Mouse (Mus musculus): Measurements from ENCODE around the gene Atp5e.

Atp5e gene

DNA sequence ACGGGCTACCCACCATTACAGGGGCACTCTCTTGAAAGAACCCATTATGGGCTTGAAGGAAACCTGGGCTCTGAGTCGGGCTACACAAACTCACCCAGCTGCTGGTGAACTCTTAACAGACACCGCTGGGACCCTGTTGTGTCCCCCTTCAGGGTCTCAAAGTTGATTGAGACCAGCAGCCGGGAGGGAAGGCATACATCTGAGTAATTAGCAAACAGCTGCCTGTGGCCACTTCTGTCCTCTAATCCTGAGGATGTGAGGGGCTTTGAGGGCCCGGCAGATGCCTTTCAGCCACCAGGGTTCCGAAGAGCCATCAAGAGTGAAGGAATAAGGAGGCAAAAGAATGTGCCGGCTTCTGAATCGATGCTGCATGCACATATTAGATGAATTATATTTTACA, 17.0 kb downstream of the Atp5e start:
- no peak for DNase-seq (ENCODE audit: low spot score in 2 of 2)

GRCm38 (mm10) chr2:174446492-174446891, 17.4 kb downstream of the Atp5e start:
- no peak for DNase-seq (ENCODE audit: low spot score in 2 of 2)

DNA sequence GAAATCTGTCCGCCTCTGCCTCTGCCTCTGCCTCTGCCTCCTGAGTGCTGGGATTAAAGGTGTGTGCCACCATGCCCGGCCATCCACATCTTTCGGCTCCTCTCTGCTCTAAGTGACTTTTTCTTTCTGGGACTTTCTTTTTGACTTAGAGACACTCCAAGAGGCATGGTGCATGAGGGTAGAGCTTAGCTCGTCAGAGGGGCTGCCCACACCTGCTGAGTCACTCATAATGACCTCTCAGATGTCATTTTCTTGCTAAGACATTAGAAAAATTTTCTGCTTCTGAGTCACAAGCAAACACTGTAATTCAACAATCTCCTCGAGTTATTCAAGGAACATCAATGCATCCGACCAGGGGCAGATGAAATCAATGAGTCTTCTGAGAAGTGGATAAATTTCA, 18.9 kb downstream of the Atp5e start:
- no peak for DNase-seq (ENCODE audit: low spot score in 2 of 2)

DNA sequence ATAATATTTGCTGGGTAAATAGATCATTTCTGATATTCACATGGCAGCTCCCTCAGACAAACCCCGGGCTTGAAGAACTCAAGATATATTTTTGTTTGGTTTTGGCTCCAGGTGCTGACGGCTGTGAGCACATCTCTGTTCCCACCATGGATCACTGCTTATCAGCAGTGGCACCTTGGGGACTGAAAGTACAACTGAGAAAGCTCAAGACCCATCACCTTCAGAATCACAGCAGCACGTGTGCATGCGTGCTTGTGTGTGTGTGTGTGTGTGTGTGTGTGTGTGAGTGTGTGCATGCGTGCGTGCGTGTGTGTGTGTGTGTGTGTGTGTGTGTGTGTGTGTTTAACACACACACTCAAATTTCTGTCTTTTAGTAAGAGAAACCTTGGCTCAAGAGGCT, 19.5 kb downstream of the Atp5e start:
- DNase-seq (ENCODE audit: low spot score in 2 of 2) = no peak

DNA sequence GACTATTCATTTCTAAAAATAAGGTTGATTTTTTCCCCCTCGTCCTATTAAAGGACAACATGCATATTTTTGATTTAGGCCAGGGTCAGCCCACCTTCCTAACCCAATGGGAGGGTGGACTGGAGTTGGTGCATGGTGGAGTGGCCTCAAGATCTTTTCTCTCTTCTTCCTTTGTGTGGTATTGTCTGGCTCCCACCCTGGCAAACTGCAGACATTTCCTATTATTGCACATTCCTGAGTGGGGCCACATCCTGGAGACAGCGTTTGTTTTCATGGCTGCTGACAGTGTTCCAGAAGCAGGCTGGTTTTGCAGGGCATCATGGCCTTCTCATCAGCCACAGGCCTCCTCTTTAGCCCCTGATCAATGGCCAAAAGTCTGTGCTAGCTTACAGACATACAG, 20.9 kb downstream of the Atp5e start:
- no peak for DNase-seq (ENCODE audit: low spot score in 2 of 2)

- DNase-seq (ENCODE audit: low spot score in 2 of 2) = no peak
These were observed 21.4 kb downstream of the Atp5e start for GRCm38 (mm10) chr2:174442460-174442859.

GRCm38 (mm10) chr2:174441898-174442297, 22.0 kb downstream of the Atp5e start:
- DNase-seq (ENCODE audit: low spot score in 2 of 2) = no peak

- no peak for DNase-seq (ENCODE audit: low spot score in 2 of 2)
These were observed 23.9 kb downstream of the Atp5e start for GRCm38 (mm10) chr2:174439961-174440360.

GRCm38 (mm10) chr2:174439450-174439838, 24.5 kb downstream of the Atp5e start:
- no peak for DNase-seq (ENCODE audit: low spot score in 2 of 2)

GRCm38 (mm10) chr2:174438737-174439449, 25.0 kb downstream of the Atp5e start, which contains the start of gene Ctsz:
Gene Ctsz, minus strand, starts transcription at chr2:174439039.
- DNase-seq (ENCODE audit: low spot score in 2 of 2) = peak; percentile 35 to 46

DNA sequence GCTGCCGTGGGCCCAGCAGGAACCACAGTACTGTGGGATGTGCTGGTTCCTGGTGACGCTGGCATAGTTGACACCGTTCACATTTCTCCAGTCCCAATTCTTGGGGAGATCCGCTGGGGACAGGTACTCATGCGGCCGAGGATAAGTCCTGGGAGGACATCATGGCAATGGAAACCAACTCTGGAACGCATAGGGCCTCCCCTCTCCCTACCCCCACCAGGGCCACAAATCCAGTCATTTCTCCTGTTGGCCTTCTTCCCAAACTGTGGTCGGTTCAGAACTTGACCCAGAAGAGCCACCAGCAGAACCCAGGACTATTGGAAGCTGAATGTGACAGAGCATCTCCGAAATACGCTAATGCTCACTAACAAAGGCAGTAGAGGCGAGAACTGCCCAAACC, 25.7 kb downstream of the Atp5e start:
- no peak for DNase-seq (ENCODE audit: low spot score in 2 of 2)

- DNase-seq (ENCODE audit: low spot score in 2 of 2) = no peak
These were observed 26.3 kb downstream of the Atp5e start for GRCm38 (mm10) chr2:174437697-174437982.

GRCm38 (mm10) chr2:174436916-174437696, 26.8 kb downstream of the Atp5e start:
- DNase-seq (ENCODE audit: low spot score in 2 of 2) = no peak

DNA sequence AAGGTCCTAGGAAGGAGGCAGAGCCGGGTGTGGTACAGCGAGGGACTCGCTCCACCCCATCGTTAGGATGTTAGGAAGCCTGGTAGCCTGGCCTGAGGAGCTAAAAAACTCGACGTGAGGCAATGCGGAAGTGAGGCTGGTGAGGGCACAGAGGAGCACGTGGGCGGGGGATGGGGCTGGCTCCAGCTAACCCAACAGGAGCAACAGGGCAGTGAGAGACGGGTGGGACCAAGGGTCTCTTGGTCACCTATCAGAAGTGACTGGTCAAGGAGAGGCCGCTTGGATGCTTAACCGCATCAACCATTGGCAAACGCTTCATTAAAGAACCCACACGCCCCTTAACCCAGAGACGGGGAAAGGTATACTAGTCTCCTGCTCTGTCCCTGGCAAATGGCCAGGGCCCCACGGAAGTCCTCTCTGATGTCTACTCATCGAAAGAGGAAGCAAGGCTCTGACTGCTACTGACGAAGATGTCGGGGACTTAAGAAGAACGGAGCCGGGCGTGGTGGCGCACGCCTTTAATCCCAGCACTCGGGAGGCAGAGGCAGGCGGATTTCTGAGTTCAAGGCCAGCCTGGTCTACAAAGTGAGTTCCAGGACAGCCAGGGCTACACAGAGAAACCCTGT, 27.7 kb downstream of the Atp5e start:
- peak in 1 of 2 experiments; percentile 41 for DNase-seq (ENCODE audit: low spot score in 2 of 2)

DNA sequence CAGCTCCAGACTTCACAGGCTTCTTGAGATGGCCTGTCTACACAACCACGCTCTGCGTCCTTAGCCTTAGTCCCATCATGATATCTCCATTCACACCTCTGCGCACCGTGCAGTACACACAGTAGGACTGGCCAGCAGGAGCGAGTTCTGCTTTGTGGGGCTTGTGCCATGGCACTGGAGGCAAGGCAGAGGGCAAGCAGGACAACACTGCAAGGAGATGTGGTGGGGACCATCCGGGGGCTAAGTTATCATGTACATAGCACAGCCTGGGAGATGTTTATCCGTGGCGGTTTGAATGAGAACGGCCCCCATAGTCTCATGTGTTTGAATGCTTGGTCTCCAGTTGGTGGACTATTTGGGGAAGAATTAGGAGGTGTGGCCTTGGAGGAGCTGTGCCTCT, 29.0 kb downstream of the Atp5e start:
- no peak for DNase-seq (ENCODE audit: low spot score in 2 of 2)

- DNase-seq (ENCODE audit: low spot score in 2 of 2) = no peak
These were observed 34.8 kb downstream of the Atp5e start for GRCm38 (mm10) chr2:174428996-174429591.

GRCm38 (mm10) chr2:174428076-174428835, 35.6 kb downstream of the Atp5e start:
- DNase-seq (ENCODE audit: low spot score in 2 of 2) = no peak

DNA sequence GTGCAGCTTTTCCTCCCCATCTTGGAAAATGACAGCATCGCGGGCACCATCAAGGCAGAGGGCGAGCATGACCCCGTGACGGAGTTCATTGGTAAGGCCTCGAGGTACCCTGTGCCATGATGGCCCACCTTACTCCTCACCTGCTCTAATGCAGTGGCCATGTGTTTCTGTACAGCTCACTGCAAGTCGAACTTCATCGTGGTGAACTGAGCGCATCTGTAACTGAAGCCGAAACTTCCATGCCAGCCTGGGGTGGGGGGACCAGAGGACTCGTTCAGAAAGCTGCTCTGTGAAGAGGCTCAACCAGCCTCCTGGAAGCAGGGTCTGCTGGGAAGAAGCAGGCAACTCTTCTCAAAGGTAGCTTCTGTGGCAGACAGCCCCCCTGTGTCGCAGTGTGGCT, 37.0 kb downstream of the Atp5e start:
- DNase-seq (ENCODE audit: low spot score in 2 of 2) = no peak

DNA sequence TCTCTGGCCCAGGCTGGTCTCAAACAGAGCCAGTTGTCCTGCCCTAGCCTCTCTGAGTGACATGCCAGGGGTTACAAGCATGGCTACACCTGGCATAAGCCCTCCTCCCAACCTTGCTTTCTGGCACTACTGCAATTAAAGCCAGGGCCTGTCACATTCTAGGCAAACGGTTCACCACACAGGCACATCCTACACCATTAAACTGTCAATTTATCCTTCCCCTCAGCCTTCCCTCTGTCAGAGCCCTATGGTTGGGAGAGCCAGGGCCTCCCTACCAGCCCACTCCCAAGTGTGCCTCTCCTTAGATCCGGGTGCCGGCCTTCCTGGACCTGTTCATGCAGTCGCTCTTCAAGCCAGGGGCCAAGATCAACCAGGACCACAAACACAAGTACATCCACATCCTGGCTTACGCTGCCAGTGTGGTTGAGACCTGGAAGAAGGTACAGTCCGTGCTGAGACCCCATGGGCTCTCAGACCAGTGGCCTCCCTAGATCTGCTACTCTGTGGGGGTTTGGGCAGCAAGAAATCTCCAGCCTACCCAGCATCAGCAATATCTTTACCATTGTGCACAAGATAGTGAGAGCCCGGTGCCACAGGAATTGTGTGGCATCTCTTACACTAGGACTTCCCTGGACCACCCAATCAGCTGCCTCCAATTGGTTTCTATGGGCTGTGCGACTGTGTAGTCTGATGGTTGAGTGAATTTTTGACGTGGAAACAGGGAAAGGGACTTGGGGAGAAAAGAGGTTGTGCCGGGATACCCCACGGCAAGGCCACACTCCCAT, 39.4 kb downstream of the Atp5e start:
- DNase-seq (ENCODE audit: low spot score in 2 of 2) = no peak

DNA sequence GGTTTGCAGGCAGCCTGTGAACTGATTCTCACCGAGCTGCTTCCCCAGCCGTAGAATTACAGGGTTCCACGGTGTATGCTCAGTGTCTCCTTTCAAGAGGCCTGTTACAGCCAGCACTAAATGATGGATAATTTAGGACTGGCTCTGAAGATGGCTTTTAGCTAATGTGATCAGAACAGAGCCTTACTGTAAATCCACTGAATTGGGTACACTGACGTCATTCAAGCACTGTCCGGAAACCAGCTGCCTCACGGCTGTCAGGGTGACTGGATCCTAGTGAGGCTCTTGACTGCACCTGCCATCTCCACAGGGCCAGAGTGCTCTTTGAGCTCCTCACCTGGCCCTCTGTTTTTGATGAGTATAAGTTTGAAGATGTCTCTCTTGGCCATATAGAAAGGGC, 42.8 kb downstream of the Atp5e start:
- DNase-seq (ENCODE audit: low spot score in 2 of 2) = no peak

DNA sequence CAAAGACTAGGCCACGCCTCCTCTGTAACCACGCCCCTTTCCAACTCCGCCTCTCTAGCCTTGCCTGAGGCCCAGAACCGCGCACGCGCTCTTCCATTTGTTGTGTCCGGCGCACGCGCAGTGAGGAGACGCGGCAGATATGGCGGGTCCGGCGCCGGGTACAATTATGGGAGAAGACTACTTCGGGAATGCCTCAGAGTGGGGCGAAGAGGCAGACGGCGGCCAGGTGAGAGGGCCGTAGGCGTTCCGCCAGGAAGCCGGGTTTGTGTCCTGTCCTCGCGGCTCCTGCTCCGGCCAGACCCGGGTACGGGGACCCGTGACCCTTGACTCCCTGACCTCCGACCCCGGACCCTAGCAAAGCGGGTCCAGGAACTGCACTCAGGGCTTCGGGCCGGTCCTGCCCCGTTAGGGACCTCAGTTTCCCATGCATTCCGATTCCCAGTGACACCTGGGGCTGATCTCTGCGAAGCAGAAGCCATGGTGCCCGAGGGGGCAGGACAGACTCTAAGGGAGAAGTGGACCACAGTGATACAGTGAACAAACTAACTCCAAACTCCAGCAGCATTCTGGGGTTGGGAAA, 48.1 kb downstream of the Atp5e start, which contains the start of gene Nelfcd:
Nelfcd (plus strand) TSS at position 74 of the 580 bp plus-strand sequence.
- peak; percentile 88 to 92 for DNase-seq (ENCODE audit: low spot score in 2 of 2)

Measured in frontal cortex, postnatal 10 days (tissue).